Comparison of ENCODE assay signal across 8 mouse cellular contexts in genomic region chr4:59199805-59200204, GRCm38 (mm10). TPM values are rescaled to one million over a fixed set of nuclear protein-coding genes. Genes with fewer than 3 reads are reported as not detected.
DNase-seq lines count a peak whose midpoint lies in the region; ATAC-seq and TF ChIP-seq lines count a peak whose summit lies in the region.

No protein-coding gene starts in this region.

- DNase-seq in cerebellum, adult 9-11 months, result peak; percentile 21
- no peak for DNase-seq in cerebellum, adult 8-10 months
- DNase-seq in thymus, adult 2 months, result no peak
- no peak for DNase-seq in thymus, postnatal 25 days
- DNase-seq in left cerebral cortex, adult 11 months (ENCODE audit: low spot score), result no peak
- no peak for DNase-seq in right cerebral cortex, postnatal 4 days

- H3K27me3 ChIP-seq in hindbrain, embryonic 12.5 days, result no peaks in the 10 kb centered on the region
- H3K27me3 ChIP-seq in hindbrain, embryonic 16.5 days (replicated peaks; ENCODE audit: control insufficient read depth, insufficient read depth, low read length), result no peaks in the 10 kb centered on the region
- no peaks in the 10 kb centered on the region for H3K27me3 ChIP-seq in thymus, adult 2 months (ENCODE audit: control insufficient read depth, insufficient read depth, low read length)

- H3K27ac ChIP-seq in hindbrain, embryonic 12.5 days, result no peak overlapping the region
- H3K27ac ChIP-seq in hindbrain, embryonic 16.5 days (ENCODE audit: low read depth, low read length), result no peak overlapping the region
- peak overlapping the region; percentile 61; the same call in 1 of the 2 replicates for H3K27ac ChIP-seq in thymus, adult 2 months (ENCODE audit: control insufficient read depth, insufficient read depth, low read length)

- no peak for TF ChIP-seq POLR2A in thymus, adult 2 months (IDR thresholded peaks at IDR 0.05; ENCODE audit: control insufficient read depth, extremely low read depth, insufficient read depth, low read length, poor library complexity)

- no peaks in the 10 kb centered on the region for H3K9me3 ChIP-seq in hindbrain, embryonic 12.5 days (replicated peaks)
- H3K9me3 ChIP-seq in hindbrain, embryonic 16.5 days (ENCODE audit: control insufficient read depth, low read length), result no peaks in the 10 kb centered on the region

- whole genome bisulfite sequencing in hindbrain, embryonic 12.5 days, result 70% methylated on average over 8 of the region's 8 CpGs
- 78% methylated on average over 8 of the region's 8 CpGs for WGBS in hindbrain, embryonic 16.5 days
- WGBS in thymus, adult 2 months, result 82% methylated on average over 8 of the region's 8 CpGs

- no peak overlapping the region for H3K4me3 ChIP-seq in hindbrain, embryonic 12.5 days
- H3K4me3 ChIP-seq in hindbrain, embryonic 16.5 days (ENCODE audit: low read length), result no peak overlapping the region
- H3K4me3 ChIP-seq in thymus, adult 2 months (ENCODE audit: control insufficient read depth, insufficient read depth, low read length), result no peak overlapping the region

- peak; percentile 7; the same call in 1 of the 2 replicates for ATAC-seq in hindbrain, embryonic 12.5 days (ENCODE audit: low FRiP score)
- ATAC-seq in hindbrain, embryonic 16.5 days, result no peak

- H3K9ac ChIP-seq in hindbrain, embryonic 12.5 days, result no peak overlapping the region
- H3K9ac ChIP-seq in hindbrain, embryonic 16.5 days (ENCODE audit: low read depth, low read length), result no peak overlapping the region

- no peak for TF ChIP-seq CTCF in thymus, adult 2 months (IDR thresholded peaks at IDR 0.05; ENCODE audit: borderline replicate concordance, control insufficient read depth, extremely low read depth, insufficient read depth, low read length, poor library complexity)

- H3K4me1 ChIP-seq in hindbrain, embryonic 12.5 days, result peaks cover 25% of the 10 kb centered on the region
- H3K4me1 ChIP-seq in hindbrain, embryonic 16.5 days (ENCODE audit: control insufficient read depth, insufficient read depth, low read depth, low read length), result peaks cover 21% of the 10 kb centered on the region
- H3K4me1 ChIP-seq in thymus, adult 2 months (replicated peaks; ENCODE audit: control insufficient read depth, insufficient read depth, low read length), result peaks cover 40% of the 10 kb centered on the region

- no peak overlapping the region for H3K4me2 ChIP-seq in hindbrain, embryonic 12.5 days (replicated peaks)
- H3K4me2 ChIP-seq in hindbrain, embryonic 16.5 days (ENCODE audit: low read length), result no peak overlapping the region

- no peaks in the 10 kb centered on the region for H3K36me3 ChIP-seq in hindbrain, embryonic 12.5 days
- no peaks in the 10 kb centered on the region for H3K36me3 ChIP-seq in hindbrain, embryonic 16.5 days (ENCODE audit: control insufficient read depth, insufficient read depth, low read length)
- H3K36me3 ChIP-seq in thymus, adult 2 months (ENCODE audit: control insufficient read depth, insufficient read depth, low read length), result no peaks in the 10 kb centered on the region

RNA-seq across cellular contexts. Expression of gene Ugcg, which starts 10.7 kb away (rescaled TPM):
- polyA plus RNA-seq in hindbrain, embryonic 12.5 days (2016; fragmentation: Nextera tagmentation; extraction: Ambion mirVana), result 17.5 and 17.9 TPM in 2 replicates
- polyA plus RNA-seq in hindbrain, embryonic 16.5 days (2015; fragmentation: Nextera tagmentation; extraction: Ambion mirVana), result 14.3 and 15.8 TPM in 2 replicates
- polyA plus RNA-seq in thymus, adult 2 months (2012; rRNA removed), result 47.0 and 84.3 TPM in 2 replicates
